Mouse (Mus musculus) gonadal fat pad, adult 2 months (tissue): Measurements from ENCODE around the gene Ifitm7. TPM values are rescaled to one million over a fixed set of nuclear protein-coding genes. Genes with fewer than 3 reads are reported as not detected.
"Not testable (repeated sequence)": the region's sequence is repeated elsewhere in the genome, so short reads cannot be mapped to it uniquely, and the experiment has no call there.

Experiments
- DNase-seq: peaks from one replicate; pipeline ENCODE4 v3.0.0-alpha.2; 2012; ENCODE audit warnings: low read depth
- polyA plus RNA-seq: library from polyadenylated mRNA; depleted of rRNA; stranded (reverse); fragments of >200 nt; gene quantifications from 2 replicates; pipeline ENCODE4 v1.2.3, GENCODE M21; 2012; rRNA removed

Ifitm7 gene
- 0.59 and 1.5 TPM in 2 replicates for polyA plus RNA-seq

DNA sequence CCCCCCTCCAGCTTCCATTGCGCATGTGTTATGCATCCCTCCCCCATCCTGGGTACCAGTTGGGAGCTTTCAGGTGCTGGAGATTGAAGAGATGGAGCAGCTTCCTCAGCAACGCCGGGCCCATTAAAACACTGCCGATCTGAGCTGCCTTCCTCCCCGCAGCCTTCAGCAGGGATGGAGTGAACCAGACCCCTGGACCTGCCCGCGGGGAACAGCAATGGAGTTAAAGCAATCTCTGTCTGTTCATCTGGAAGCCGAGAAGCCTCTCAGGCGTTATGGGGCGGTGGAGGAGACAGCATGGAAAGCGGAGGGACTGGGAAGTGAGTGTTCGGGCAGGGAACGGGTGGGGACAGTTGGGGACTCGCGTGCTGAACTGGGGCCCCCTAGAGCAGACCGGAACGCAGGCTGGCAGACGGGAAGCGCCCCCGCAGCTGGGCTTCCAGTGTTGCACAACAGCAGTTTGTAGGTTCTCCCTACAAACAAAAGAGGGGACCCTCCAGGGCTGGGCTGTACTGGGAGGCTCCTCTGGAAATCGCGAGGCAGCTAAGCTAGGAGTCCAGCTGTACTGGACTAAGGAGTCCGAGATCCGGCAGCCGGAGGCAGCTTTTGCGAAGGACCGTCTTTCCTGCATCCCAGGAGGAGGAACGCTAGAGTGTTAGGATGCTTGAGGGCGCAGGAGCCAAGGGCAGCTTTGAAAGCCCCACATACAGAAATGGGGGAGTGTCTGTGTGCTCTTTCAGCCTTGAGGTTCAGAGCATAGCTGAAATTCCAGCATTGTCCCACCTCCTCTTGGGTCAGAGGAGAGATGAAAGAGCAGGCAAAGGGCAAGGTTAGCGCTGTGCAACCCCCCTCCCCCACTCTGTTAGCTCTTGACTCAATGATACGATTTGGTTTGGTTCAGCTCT lies at the start of gene Ifitm7, which contains the start of gene 2900011O08Rik:
Ifitm7 (minus strand) TSS at position 315 of the 905 bp plus-strand sequence.
2900011O08Rik (plus strand) TSS at position 31 of the 905 bp plus-strand sequence.
- no peak for DNase-seq

DNA sequence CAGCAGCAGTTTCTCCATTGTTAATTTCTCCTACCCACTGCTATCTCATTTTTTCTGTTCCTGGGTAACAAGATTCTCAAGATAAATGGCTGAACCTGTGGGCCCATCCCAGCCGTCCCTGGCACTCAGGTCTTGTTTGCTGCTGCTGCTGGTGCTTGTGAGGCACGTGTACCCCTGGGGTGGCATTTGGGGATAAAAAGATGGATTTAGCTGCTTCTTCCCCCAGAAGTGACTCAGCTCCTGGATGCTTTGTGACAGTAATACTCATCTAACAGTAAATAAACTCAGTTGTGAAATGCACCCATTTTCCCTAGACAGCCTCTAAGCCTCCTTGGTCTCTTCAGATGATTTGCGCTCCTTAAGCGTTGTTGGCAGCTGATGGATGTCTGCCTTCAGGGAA lies 46.4 kb upstream of the Ifitm7 start:
- DNase-seq, result no peak

DNA sequence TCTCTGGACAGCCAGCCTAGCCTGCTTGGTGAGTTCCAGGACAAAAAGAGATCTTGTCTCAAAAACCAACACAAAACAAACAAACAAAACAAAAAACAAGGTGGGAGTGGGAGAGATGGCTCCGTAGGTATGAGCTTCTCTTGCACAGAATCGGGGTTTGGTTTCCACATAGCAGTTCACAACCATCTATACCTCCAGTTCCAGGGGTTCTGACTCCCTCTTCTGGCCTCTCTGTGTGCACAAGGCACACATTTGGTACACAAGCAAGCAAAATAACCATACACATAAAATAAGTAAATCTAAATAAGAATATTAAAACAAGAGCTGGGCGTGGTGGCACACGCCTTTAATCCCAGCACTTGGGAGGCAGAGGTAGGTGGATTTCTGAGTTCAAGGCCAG lies 44.0 kb upstream of the Ifitm7 start:
- no peak for DNase-seq

DNA sequence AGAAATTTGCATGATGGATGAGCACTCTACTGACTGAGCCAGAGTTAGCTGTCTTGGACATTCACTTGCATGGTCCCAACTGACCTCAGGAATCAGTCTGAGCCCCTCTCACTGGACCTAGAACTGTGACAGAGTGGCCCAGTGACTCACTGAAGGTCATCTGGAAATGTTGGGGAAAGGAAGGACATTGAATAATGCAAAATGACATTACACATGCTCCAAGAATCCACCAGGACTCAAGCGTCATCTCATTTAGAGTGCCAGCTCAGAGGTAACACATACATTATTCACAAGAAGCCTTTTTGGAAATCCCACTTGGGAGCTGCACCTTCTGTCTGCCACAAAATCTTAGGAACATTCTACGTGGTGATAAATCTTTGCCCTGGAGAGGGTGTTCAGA lies 43.2 kb upstream of the Ifitm7 start:
- DNase-seq, result no peak

DNA sequence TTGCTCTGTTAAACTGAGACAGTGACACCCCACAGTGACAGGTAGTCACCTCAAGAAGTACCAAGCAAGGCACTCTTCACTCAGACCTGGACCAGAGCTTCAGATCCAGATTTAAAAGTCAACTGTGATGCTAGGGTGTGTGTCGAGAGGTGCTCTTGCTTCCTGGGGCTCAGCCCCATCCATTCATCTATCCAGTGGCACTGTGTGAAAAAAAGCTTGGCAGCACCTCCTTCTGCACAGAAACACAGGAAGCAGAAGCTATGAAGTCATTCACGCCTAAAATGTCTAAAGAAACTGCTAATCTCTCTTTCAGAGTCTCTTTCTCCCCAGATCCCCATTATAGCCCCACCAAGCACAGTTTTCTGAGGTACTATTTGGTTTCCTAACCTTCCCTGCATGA lies 42.4 kb upstream of the Ifitm7 start:
- DNase-seq, result no peak

DNA sequence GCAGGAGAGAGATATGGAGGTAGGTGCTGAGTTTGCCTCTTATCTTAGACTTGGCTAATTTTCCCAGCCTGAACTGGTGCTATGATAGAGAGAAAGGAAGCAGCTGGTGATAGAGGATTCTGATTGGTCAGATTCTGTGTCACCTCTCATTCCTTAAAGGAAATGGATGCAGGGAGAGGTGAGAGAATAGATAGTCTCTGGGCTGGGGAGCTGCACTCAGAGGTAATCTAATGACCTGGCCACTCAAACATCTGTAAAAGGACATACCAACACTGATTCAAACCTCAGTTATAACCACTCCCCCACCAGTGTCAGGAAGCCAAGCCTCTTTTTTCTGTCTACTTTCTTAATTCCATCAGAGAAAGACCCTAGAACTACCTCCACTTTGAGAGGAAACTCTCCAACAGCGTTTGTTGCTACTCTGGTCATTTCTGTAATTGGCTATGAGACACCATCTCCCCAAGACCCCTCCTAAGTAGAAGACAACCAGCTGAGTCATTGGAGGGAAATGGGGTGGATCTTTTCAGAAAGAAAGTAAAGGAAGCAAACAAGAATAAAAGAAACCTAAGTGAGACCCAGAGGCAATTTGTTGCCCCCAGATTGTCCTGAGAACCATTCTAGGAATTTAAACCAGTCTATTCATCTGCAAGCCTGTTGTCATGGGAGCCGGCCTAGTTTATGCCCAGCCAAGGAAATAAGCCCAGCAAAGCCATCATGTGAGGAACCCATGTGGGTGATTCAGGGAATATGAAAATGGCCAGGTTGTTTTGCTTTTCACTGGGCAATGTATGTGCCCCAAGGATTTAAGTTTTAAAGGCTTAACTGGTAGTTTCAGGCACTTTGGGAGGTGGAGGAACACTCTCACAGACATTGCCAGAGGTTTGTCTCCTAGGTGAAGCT lies 38.7 kb upstream of the Ifitm7 start:
- no peak for DNase-seq

DNA sequence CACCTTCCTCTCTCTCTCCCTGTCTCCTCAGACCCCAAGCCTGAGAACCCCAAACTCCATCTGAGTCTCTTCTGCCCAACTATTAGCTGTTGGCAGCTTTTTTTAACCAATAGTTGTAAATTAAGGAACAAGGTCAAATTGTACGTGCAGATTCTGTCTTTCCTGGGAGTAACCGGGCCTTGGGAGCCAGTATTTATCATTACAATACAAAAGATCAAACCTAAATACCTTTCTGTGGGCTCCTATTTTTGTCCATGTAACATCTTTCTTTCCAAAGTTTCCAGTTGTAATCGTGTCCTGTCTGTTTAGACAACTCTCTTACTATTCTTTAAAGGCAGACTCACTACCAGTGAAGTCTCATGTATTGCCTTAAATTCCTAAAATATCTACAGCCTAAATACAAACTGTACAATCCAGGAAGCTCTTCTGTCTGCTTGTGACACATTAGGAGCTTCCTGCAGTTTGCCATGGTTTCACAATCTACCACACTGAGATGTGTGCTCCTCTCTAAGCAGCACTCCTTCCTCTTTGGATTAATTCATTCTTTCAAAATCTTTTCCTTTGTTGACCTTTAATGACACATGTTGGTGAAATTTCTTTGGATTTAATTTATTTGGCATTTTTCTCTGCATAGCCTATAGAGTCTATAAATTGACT lies 34.6 kb upstream of the Ifitm7 start:
- DNase-seq, result no peak

DNA sequence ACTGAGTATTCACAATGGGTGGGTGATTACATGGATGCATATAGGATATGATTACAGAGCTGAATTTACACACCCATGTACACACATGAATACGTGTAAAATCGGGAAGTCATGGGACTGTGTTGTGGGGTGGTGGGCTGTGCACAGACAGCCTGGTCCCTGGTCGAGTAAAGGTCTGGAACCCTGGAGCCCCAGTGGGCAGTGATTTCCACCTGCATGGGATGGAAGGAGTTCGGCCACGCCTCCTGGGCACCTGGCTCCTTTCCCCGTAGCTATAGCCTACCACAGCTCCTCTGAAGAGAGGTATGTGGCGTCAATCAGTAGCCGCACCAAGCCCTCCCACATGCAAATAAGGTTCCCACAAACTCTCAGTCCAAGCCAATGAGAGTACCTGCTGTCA lies 30.6 kb upstream of the Ifitm7 start:
- DNase-seq, result no peak

DNA sequence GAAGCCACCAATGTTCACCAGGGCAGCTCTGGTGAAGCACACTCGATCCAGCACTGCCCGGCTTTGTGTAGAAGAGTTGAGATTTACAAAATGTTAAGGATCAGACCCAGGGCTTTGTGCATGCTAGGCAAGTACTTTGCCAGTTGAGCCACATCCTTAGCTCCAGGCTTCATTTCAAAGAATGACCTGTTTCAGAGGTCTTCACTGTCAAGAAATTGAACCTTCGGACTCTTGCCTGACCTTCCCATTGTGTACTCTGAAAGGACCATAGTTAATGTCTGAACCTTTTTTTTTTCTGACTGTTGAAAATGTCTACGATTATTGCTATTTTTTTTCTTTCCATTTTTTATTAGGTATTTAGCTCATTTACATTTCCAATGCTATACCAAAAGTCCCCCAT lies 23.3 kb upstream of the Ifitm7 start:
- DNase-seq, result no peak

DNA sequence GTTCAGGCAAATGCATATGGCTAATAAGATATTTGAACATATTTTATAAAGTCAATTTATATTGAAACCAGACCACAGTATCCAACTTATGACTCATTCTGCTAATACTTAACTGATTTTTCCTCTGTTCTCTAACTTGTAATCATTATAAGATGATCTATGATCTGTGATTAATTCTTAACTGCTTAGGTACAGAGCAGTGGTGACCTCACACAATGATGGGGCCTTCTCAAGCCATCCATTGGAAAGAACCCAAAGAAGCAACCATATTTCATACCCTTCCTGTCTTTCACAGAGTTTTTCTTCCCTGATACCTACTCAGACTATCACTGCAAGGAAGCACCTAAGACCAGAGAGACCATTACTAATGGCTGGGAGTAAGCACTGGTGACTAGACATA lies 22.0 kb upstream of the Ifitm7 start:
- DNase-seq, result no peak

DNA sequence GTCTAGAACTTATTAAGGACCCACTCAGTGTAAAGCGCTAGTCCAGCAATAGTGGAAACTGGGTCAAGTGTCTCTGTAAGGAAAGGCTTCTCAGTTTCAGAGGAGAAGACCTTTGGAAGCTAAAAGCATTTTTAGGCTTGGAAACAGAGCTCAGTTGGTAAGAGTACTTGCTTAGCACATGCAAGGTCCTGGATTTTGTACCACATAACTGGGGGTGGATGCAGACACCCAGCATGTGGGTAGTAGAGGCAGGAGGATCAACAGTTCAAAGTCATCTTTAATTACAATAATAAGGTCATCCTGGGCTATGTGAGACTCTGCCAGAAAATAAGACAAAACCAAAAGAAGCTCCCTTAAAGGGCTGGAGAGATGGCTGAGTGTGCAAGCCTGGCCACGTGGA lies 21.4 kb upstream of the Ifitm7 start:
- no peak for DNase-seq

DNA sequence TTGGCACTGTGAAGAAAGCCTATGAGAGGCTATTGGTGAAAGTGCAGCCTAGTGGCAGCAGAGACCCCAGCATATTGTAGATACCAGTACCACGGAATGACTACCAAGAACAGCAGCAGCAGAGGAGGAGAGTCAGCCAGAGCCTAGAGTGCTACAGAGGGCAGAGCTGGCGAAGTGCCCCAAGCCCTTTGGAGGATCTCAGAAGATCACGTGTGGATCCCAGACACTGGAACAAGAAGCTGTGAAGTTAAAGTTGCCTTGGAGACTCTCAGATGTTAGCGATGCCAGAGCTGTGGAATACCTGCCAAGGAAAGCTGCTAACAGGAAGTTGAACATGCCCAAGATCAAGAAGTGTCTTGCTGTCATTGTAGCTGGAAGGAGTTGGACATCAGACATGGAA lies 18.6 kb upstream of the Ifitm7 start:
- DNase-seq, result no peak

DNA sequence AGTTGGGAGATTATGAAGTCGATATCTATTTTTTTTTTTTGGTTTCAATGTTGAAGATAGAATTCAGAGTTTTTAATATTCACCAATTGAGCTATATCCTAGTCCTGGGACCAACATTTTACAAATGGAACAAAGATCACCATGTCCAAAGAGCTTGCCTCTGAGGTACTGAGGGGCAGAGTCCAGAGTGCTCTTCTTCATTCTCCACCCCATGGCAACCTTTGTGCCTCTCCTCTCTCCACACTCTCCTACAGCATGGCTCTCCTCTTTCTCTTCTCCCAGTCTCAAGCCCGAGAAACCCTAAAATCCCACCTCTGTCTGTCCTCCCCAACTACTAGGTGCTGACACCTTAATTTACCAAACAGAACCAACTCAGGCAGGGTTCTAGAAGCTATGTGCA lies 18.0 kb upstream of the Ifitm7 start:
- no peak for DNase-seq

DNA sequence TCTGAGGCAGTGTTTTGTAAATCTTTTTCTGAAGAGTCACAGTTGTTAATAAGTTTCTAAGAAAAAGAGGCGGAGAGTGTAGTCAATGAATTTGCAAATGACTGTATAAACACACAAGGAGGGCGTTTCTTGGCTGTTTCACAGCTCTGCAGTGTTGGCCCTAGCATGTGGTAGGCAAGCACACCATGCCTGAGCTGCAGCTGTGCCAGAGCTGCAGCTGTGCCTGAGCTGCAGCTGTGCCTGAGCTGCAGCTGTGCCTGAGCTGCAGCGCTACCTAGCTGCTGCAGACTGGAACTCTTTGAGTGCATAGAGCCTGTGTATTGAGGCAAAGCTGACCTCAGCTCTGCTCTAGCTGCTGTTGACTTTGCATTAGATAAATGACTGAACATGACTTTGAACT lies 17.5 kb upstream of the Ifitm7 start:
- no peak for DNase-seq

DNA sequence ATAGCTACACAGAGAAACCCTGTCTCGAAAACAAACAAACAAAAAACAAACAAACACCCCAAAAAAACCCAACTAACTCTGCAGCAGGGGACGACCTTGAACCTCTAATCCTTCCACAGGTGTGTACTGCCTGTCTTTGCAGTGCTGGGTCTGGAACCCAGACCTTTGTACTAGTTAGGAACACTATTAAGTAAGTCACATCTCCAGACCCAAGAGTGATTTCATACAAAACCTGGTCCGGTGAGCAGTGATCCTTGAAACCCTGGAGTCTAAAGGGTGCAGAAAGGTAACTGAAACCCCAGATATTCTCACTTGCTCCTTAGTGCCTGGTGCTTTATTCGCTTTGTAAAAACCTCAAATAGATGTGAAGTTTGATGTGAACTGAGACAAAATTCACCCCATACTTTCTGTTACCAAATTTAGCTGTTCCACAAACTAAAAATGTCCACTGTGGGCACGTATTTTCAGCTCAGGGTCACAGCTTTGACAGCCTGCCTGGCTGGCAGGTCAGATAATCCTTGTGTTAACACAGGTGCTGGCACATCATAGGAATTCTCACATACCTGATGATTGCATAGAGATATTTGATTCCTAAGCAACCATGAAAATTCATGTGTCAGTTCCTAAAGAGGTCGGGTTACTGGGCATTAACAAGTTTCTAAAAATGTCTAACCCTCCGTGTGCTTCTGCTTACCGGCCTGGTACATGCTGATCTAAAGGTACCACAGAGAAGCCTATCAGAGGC lies 16.9 kb upstream of the Ifitm7 start:
- DNase-seq, result no peak

DNA sequence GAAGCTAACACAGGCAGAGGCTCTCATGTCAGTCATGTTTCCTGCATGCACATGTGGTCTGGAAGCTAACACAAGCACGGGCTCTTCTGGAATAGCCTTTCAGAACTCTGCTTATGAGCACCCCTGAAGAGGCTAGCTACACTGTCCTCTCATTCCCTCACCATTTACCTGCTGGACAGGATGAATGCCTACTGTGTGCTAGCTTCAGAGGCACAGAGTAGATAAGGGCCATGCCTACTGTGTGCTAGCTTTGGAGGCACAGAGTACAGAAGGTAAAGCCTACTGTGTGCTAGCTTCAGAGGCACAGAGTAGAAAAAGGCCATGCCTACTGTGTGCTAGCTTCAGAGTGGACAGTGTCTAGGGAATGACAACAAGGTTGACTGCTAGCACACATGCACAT lies 7.8 kb upstream of the Ifitm7 start:
- no peak for DNase-seq

DNA sequence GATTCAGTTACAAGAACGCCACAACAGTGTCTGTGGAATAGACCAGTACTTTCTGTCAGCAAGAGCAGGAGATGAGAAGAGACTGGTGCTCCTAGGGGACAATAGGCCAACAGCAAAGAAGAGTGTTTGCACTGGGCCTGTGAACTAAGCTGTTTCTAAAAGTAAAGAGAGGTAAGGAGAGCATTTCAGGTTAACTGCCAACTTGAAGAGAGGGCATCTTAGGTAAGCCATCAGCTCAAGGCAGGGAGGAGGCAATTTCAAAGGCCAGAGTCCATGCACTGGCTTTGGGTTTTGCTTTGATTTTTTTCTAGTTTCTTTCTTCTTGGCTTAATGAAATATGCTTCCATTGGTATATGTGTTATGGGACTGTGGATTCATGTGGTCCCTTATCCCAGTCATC lies 7.4 kb upstream of the Ifitm7 start:
- no peak for DNase-seq

DNA sequence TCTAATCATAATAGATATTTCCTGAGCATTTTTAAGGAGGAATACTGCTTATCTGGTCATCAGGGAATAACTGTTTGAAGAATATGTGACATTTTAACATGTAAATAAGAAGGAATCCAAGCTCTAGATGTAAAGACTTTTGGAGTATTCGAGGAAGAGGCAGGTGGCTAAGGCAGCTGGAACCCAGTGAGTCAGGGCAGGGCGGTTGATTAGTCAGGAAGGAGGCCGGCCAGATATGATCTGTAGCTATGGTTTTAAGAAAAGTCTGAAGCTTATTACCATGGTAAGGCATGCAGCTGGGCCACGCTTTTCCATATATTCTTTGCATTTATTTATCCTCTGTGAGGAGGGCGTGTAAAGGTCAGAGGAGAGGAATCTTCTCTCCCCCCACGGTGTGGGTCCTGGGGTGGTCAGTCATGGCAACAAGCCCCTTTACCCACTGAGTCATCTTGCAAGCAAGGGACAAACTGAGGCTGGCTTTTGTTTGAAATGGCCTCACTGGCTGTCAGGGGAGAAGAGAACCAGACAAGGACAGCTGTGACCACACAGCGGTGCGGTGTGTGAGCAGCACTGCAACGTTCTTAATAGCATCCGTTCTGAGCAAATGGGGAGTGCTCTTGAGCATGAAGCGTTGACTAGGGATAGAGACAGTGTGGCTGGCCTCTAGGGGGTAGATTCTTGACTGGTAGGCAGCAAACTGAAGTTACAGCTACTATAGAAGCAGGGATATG lies 6.0 kb upstream of the Ifitm7 start:
- no peak for DNase-seq

DNA sequence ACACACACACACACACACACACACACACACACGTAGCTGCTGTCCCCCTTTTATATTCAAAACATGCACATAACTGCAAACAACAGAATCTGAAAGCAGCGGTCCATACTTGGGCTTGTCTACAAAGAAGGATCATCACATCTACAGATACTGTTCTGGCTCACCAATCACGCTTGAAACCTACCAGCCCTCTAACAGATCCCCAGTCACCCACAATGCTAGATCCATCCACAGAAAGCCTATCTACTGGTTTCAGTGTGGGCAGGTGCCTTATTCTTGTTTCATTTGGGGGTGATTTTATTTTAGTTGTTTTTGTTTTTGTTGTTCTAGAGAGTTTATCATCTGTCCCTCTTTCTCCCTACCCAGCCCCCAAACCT lies 503 bp downstream of the Ifitm7 start:
- DNase-seq, result no peak

DNA sequence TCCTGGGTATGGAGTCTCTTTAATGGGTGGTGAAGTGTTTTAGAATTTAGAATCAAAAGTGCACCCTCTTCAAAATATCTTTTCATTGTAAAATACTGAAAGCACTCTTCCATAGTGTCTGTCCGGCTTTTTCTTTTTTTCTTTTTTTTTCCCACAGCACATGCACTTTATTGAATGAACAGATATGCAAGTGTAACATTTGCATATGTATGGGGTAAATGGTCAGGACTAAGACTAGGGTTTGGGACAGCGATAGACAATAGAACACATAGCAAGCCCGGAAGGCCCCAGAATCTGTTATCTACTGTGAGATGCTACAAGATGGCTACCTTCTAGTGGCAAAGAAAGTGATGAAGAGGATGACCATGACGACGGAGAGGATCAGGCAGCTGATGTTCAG lies 3.5 kb downstream of the Ifitm7 start:
- DNase-seq, result no peak

DNA sequence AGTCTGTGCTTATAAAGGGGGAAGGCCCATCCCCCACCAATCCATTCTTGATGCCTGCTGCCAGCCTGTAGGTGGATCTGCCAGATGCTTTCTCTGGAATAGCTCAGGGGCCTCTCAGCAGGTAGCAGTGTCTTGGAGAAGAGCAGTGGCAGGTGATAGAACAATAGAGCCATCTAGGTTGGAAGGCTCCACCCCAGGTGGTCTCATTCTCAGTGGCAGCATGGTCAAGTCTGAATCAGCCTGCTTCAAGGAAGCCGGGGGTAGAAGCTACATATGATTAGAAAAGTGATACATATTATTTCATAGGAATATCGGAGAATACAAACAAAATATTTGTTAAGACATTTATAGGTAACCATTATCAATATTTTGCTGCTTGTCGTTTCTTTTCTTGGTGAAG lies 5.0 kb downstream of the Ifitm7 start:
- not testable (repeated sequence) for DNase-seq
